Mouse (Mus musculus): Measurements from ENCODE around the gene Zfp36l2.
"Not testable (repeated sequence)": the region's sequence is repeated elsewhere in the genome, so short reads cannot be mapped to it uniquely, and the experiment has no call there.

Zfp36l2 gene

GRCm38 (mm10) chr17:84194282-84195002, 6.7 kb upstream of the Zfp36l2 start:
- DNase-seq = no peak

DNA sequence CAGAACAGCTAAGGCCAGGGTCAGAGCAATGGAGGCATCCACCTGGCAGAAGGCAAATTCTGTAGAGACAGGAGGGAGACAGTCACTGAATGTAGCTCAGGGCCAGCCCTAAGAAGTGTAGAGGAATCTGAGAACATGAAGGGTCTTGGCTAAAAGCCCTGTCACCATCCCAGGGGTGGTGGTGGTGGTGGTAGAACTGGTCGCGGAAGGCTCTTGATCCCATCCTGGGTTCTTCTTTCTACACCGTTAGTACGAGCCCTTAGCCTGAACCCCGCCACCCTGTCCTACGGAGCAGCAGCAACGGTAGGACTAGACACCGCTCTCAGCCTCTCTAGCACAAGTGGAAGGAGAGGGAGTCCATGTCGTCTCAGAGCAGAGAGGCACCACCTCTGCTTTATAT, 5.7 kb upstream of the Zfp36l2 start:
- DNase-seq = no peak

DNA sequence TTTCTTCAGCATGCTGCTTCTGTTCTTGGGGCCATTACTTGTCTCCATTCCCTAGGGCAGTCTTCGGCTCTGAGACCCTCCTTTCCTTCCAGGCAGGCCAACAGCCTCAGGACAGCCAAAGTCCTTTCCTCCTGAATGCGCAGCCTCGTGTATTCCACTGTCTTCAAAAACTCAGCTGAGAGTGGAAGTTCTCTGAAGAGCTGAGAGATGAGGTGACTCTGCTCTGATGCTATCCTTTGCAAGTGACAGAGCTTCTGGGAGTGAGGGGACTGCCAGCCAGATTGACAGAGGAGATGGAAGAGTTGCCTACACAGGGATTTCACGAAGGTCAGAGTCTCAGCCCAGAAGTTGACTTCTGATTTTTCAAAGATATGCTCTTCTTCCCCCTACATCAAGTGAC, 4.2 kb upstream of the Zfp36l2 start:
- DNase-seq = no peak

DNA sequence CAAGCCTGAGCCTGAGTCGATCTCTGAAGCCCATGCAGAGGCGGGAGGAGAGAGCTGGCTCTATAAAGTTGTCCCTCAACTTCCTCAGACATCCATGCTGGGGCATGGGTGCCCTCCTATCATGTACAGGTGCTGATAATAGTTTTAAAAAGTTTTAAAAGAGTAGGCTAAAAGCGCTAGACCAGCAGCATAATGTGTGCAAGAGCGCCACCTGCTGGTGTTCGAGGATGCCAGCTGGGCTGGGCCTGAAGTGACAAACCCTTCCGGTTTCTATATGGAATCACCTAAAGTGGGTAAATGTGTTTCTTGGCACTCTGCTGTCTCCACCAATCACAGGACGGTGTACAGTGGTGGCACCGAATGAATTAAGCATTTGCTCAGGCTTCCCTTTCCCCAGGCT, 3.1 kb upstream of the Zfp36l2 start:
- DNase-seq = peak; percentile 88

DNA sequence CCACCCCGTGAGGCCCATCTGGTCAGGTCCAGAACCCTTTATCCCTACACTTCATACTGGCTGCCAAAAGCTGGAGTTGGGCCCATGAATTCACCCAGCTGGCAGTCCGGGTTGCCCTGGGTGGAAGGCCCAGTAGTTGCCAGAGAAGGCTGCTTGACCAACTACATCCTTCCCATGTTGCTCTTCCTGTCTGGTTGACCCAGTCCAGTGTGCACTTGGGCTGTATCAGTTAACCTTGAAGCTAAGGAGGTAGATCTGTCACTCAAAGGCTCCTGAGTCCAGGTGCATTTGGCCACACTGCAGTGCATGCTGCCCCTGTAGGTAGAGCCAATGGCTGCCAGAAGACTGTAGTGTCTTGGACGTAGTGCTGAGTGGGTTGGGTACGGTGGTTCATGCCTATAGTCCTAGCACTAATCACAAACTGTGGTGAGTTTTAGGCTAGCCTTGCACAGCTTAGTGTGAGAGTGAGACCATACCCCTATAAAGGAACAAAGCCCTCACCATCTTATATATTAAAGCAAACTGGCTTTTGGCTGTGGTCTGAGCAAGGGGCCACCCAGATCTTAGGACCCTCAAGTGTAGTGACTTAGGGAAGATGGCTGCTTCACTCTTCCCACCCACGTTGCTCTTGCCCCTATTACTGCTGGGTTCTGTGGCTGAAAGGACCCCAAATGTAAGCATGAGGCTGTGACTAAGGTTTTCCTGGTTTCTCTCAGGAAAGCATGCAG, 1.5 kb upstream of the Zfp36l2 start:
- DNase-seq = peak; percentile 38

DNA sequence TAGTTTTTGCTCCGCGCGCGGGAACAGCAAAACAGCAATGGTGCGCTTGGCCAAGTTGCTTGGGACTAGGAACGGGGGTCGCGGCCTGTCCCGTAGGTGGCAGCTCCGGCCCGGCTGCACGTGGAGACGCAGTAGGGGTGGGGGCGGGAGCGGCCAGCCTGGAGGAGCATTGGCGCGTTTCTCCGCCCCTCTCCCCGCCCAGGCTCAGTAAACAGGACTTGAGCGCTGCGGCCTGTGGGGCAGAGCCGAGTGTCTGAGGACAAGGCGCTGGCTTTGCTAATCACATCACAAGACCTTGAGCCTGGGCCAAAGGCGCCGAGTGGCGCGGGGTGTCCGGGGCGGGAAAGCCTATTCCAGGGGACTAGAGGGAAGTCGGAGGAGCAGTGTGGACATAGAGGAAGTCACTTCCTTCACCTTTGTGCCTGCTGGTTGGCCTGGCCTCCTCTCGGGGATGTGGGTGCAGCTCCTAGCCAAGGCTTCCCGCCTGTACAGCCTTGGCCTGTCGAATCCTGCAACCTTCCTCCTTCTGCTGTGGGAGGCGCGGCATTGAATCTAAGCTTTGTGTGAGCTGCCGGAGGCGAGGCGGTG, 721 bp upstream of the Zfp36l2 start:
- DNase-seq = peak; percentile 98

DNA sequence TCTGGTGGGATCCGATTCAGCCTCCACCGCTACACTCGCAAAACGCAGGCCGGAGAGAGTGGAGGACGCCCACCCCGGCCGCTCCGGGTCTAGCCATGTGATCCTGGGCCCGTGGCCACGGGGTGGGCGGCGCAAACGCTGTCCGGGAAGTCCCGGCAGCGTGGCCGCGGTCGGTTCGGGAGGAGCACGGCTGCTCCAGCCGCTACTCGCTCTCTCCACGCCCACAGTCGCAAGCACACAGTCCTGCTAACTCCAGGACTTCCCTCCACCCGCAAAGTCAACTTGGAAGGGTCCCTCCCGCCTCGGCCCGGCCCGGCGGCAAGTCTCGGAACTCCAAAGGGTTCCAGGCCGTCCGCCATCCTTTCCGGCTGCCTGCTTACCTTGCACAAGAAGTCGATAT, 483 bp downstream of the Zfp36l2 start:
- DNase-seq = not testable (repeated sequence)

DNA sequence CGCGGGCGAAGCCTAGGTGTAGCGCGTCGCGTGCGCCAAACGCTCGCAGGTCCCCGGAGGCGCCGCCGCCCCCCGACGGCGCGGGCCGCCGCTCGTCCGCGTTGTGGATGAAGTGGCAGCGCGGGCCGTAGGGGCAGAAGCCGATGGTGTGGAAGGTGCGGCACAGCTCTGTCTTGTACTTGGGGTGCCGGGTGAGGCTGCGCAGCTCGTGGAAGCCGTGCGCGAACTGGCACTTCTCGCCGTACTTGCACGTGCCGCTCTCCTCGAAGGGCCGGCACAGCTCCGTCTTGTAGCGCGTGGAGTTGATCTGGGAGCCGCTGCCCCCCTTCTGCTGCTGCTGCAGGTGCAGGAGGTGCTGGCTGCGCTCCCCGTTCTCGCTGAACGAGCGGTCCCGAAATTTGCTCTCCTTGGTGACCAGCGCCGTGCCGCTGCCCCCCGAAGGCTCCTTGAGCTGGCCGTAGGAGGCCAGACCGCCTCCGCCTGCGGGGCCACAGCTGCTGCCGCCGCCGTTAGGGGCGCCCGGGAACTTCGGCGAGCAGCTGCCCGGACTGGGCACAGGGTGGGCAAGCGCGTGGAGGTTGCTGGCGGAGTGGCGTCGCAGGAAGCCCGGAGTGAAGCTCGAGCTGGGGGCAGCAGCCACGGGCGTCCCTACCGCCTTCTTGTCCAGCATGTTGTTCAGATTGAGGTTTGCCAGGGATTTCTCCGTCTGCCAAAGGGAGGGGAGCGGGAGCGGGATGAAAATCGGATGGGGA, 1.1 kb downstream of the Zfp36l2 start:
- peak; percentile 64 for DNase-seq

DNA sequence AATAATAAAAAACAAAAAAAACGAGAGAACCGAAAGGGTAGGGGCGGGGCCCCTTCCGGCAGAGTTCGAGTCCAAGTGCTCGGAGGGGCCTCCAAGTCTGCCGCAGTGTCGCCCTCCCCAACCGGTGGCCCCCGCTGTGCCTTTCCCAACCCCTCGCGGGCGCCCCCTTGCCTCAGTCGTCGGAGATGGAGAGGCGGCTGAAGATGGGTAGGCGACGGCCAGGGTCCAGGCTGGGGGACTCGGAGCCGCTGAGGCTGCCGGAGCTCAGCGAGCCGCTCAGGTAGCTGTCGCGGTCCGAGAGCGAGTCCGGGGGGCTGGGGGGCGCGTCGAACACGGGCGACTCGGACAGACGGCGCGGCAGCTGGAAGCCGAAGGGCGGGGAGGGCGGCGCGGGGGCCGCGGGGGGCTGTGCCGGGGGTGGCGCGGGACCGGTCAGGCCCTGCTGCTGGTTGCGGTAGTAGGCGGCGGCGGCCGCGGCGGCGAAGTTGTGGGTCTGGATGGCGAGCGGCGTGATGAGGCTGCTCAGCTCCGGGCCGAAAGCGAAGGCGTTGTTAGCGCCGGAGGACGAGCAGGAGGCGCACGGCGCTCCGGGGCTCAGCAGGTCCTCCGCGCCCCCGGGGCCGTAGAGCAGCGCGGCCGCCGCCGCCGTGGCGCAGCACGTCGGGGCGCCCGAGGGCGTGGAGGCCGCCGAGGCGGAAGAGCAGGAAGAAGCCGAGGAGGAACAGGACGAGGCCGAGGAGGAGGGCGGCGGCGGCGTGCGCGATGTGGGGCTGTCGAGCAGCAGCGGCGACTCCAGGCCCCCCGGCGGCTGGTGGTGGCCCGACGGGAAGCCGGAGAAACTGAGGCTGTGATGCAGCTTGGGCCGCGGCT, 1.9 kb downstream of the Zfp36l2 start:
- DNase-seq = peak; percentile 76

GRCm38 (mm10) chr17:84185011-84185411, 2.7 kb downstream of the Zfp36l2 start:
- DNase-seq = peak; percentile 58

- DNase-seq = peak; percentile 97
Measured at GRCm38 (mm10) chr17:84183291-84183781, 4.4 kb downstream of the Zfp36l2 start.

DNA sequence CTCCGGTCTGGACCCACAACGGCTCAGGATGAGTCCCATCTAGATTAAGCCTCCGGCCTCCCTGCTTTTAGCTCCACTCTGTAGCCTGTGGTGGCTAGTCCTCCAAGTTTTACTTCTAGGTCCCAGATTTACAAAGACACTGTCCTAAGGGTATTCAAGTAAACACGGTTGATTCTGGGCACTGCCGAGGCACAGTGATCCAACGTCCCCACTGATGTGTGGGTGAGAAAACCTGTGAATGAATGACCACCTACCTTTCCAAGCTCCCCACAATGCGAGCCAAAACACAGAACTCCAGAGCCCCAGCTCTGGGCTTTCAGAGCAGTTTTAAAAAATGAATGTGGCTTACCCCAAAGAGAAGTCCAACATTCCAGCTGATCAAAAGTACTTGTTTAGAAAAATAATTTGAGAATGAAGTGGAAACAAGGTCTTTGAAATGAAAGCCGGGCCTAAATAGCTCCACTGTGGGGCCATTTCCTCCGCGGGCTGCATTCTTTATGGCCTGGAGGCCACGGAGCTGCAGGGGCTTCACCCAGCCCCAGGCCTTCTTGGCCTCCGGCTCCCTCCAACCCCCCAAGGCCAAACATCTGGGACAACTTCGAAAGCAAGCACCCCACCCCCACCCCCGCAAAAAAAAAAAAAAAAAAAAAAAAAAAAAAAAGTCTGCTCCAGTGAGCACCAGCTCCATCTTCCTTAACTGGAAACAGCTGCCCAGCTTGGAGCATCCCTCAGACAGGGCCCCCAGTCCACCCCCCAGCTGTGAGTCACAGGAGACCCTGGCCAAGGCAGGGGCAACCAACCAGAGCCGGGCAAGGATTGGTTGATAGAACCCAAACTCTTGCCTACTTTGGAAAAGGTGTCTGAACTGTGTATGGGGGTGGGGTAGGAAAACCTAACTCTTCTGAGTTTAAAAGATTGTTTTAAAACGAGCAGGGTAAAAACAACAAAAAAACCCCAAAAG, 5.2 kb downstream of the Zfp36l2 start:
- peak; percentile 79 for DNase-seq

DNA sequence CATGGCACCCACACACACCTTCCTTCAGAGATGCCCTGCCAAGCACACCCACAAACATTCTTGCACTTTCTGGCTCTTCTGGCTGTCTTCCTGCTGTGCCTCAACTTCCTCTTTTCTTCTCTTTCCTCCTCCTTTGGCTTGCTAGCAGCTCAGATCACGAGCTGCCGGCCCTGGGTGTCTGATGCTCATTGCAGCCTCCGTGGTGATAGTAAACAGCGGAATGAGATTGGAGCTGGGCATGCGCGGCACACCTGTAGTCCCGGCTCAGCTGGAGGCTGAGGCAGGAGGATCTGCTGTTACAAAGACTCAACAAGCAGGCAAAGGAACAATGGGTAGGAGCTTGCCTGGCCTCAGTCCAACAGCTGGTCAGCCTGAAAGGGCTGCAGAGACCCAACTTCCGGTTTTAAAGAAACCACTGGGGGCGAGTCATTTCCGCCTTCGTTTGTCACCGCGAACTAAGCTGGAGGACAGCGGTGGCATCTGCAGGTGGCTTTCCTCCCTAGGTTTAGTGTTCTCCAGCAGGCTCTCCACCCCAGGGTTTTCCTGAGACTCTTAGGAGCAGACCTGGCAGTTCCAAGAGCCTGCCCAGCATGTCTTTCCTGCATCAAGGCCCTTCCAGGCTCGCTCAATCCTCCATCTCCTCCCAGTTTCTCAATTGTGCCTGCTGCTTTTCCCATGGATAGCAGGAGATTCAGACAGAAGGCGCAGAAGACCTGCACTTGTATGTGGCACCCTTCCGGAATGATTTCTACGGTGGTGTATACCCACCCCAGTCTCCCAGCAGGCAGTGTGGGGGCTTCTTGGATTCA, 6.0 kb downstream of the Zfp36l2 start:
- peak; percentile 77 for DNase-seq

- DNase-seq = peak; percentile 68
Measured at GRCm38 (mm10) chr17:84180715-84181501, 6.8 kb downstream of the Zfp36l2 start.

- DNase-seq = peak; percentile 66
Measured at GRCm38 (mm10) chr17:84179973-84180365, 7.8 kb downstream of the Zfp36l2 start.

- DNase-seq = no peak
Measured at GRCm38 (mm10) chr17:84179026-84179972, 8.4 kb downstream of the Zfp36l2 start.

- peak; percentile 72 for DNase-seq
Measured at GRCm38 (mm10) chr17:84177481-84177880, 10.3 kb downstream of the Zfp36l2 start.

GRCm38 (mm10) chr17:84176446-84176845, 11.3 kb downstream of the Zfp36l2 start:
- DNase-seq = no peak
